Mouse (Mus musculus) spleen, adult 2 months (tissue): ENCODE measurements around the gene Vsx1.

Source experiments
- CTCF ChIP-seq: fragments of 200-500 bp; IDR thresholded peaks from 2 replicates; pipeline ENCODE4 v1.5.1; 2011; ENCODE audit warnings: mild to moderate bottlenecking, inconsistent platforms; ENCODE audit not compliant: insufficient read depth, insufficient read length, insufficient replicate concordance; ENCODE audit errors: extremely low read depth
- POLR2A ChIP-seq: fragments of 200-500 bp; IDR thresholded peaks from 2 replicates; pipeline ENCODE4 v1.6.1; 2011; ENCODE audit warnings: low read depth, low read length, inconsistent platforms

- peak; percentile 65; the same call in 1 of the 2 replicates for TF ChIP-seq CTCF
- no peak for TF ChIP-seq POLR2A
These were observed 14.3 kb downstream of the Vsx1 start for GRCm38 (mm10) chr2:150674900-150675299.
